Mouse (Mus musculus) CD4-positive helper T cell, adult 2 months (primary cell): Measurements from ENCODE around the gene Rnasel.
"Not testable (repeated sequence)": the region's sequence is repeated elsewhere in the genome, so short reads cannot be mapped to it uniquely, and the experiment has no call there.

Experiments
- DNase-seq: peaks from one replicate; pipeline ENCODE4 v3.0.0-alpha.2; 2012; ENCODE audit warnings: low read depth, missing footprints, low spot score

Gene Rnasel

GRCm38 (mm10) chr1:153769571-153769970 lies 20.3 kb downstream of the Rnasel start:
- DNase-seq, result not testable (repeated sequence)

- no peak for DNase-seq
Measured at GRCm38 (mm10) chr1:153769998-153770775, 21.0 kb downstream of the Rnasel start.

- no peak for DNase-seq
Measured at GRCm38 (mm10) chr1:153770776-153771167, 21.5 kb downstream of the Rnasel start.

GRCm38 (mm10) chr1:153775174-153775573 lies 25.9 kb downstream of the Rnasel start:
- no peak for DNase-seq

- DNase-seq, result no peak
Measured at GRCm38 (mm10) chr1:153776257-153776656, 27.0 kb downstream of the Rnasel start.

GRCm38 (mm10) chr1:153778205-153778604 lies 29.0 kb downstream of the Rnasel start:
- no peak for DNase-seq

GRCm38 (mm10) chr1:153783339-153783738 lies 34.1 kb downstream of the Rnasel start:
- no peak for DNase-seq

- no peak for DNase-seq
Measured at GRCm38 (mm10) chr1:153785608-153786007, 36.4 kb downstream of the Rnasel start.

GRCm38 (mm10) chr1:153790708-153791107 lies 41.5 kb downstream of the Rnasel start:
- no peak for DNase-seq

- no peak for DNase-seq
Measured at GRCm38 (mm10) chr1:153794241-153794640, 45.0 kb downstream of the Rnasel start.

GRCm38 (mm10) chr1:153802691-153803090 lies 53.5 kb downstream of the Rnasel start:
- no peak for DNase-seq

GRCm38 (mm10) chr1:153803530-153803929 lies 54.3 kb downstream of the Rnasel start:
- DNase-seq, result no peak

GRCm38 (mm10) chr1:153807390-153807993 lies 58.3 kb downstream of the Rnasel start:
- DNase-seq, result peak; percentile 51
